Mouse (Mus musculus) layer of hippocampus, adult 2 months (tissue): ENCODE measurements at regions not wholly inside any gene's neighbourhood (a gene's known extent, or its start where the extent isn't known, plus 50 kb on each side); places are given as distances from the start of the nearest gene placed in this dataset.

ENCODE experiments used
- DNase-seq, 2 experiments: peaks; one replicate each; pipeline ENCODE4 v3.0.0; 2022; ENCODE audit warnings: low spot score in 2 of 2
- H3K27ac ChIP-seq: fragments of 200-600 bp; 2 replicates; pipeline ENCODE4 v1.8.1; 2022
- H3K4me3 ChIP-seq: fragments of 200-600 bp; 2 replicates; pipeline ENCODE4 v1.8.1; 2022; ENCODE audit warnings: mild to moderate bottlenecking
- CTCF ChIP-seq: fragments of 200-600 bp; conservative IDR thresholded peaks from 2 replicates; pipeline ENCODE4 v1.8.1; 2022; ENCODE audit warnings: antibody characterized with exemption, mild to moderate bottlenecking, moderate library complexity

GRCm38 (mm10) chr12:28380203-28380602 lies 172.0 kb downstream of the Dcdc2c start:
- no peak for DNase-seq
- H3K4me3 ChIP-seq = no peak overlapping the region
- no peak for TF ChIP-seq CTCF
- no peak overlapping the region for H3K27ac ChIP-seq

- H3K4me3 ChIP-seq = no peak overlapping the region
- no peak for TF ChIP-seq CTCF
- no peak for DNase-seq
- H3K27ac ChIP-seq = no peak overlapping the region
Measured at GRCm38 (mm10) chr12:28377968-28378367, 174.2 kb downstream of the Dcdc2c start.

GRCm38 (mm10) chr12:28377373-28377772 lies 174.8 kb downstream of the Dcdc2c start:
- no peak overlapping the region for H3K27ac ChIP-seq
- no peak for TF ChIP-seq CTCF
- DNase-seq = no peak
- H3K4me3 ChIP-seq = no peak overlapping the region

GRCm38 (mm10) chr12:28376770-28377169 lies 175.4 kb downstream of the Dcdc2c start:
- TF ChIP-seq CTCF = no peak
- no peak for DNase-seq
- Histone ChIP-seq H3K27ac (no peak overlapping the region), H3K4me3 (no peak overlapping the region)

- no peak overlapping the region for H3K4me3 ChIP-seq
- no peak for DNase-seq
- TF ChIP-seq CTCF = no peak
Measured at GRCm38 (mm10) chr12:28365304-28365703, 186.9 kb downstream of the Dcdc2c start.

GRCm38 (mm10) chr12:28358737-28359333 lies 193.4 kb downstream of the Dcdc2c start:
- TF ChIP-seq CTCF = no peak
- no peak overlapping the region for H3K27ac ChIP-seq
- H3K4me3 ChIP-seq = no peak overlapping the region
- DNase-seq = no peak

More at GRCm38 (mm10) chr12:28365304-28365703, 186.9 kb downstream of the Dcdc2c start:
- no peak overlapping the region for H3K27ac ChIP-seq

- TF ChIP-seq CTCF = no peak
- DNase-seq = no peak
- no peak overlapping the region for H3K27ac ChIP-seq
Measured at GRCm38 (mm10) chr12:28357764-28358163, 194.4 kb downstream of the Dcdc2c start.

GRCm38 (mm10) chr12:28353140-28353539 lies 199.1 kb downstream of the Dcdc2c start:
- no peak for TF ChIP-seq CTCF
- Histone ChIP-seq H3K4me3 (no peak overlapping the region), H3K27ac (no peak overlapping the region)
- DNase-seq = no peak

More at GRCm38 (mm10) chr12:28357764-28358163, 194.4 kb downstream of the Dcdc2c start:
- no peak overlapping the region for H3K4me3 ChIP-seq

GRCm38 (mm10) chr12:28352571-28352970 lies 199.6 kb downstream of the Dcdc2c start:
- TF ChIP-seq CTCF = no peak
- no peak for DNase-seq
- no peak overlapping the region for H3K4me3 ChIP-seq
- no peak overlapping the region for H3K27ac ChIP-seq

- TF ChIP-seq CTCF = no peak
- Histone ChIP-seq H3K4me3 (no peak overlapping the region), H3K27ac (no peak overlapping the region)
- DNase-seq = no peak
Measured at GRCm38 (mm10) chr12:28342735-28343134, 209.5 kb downstream of the Dcdc2c start.

GRCm38 (mm10) chr12:28332591-28332990 lies 219.6 kb downstream of the Dcdc2c start:
- Histone ChIP-seq H3K4me3 (no peak overlapping the region), H3K27ac (no peak overlapping the region)
- no peak for DNase-seq
- no peak for TF ChIP-seq CTCF

GRCm38 (mm10) chr12:28331843-28332242 lies 220.4 kb downstream of the Dcdc2c start:
- TF ChIP-seq CTCF = no peak
- no peak for DNase-seq
- no peak overlapping the region for H3K27ac ChIP-seq
- H3K4me3 ChIP-seq = no peak overlapping the region

GRCm38 (mm10) chr12:28323659-28324058 lies 228.5 kb downstream of the Dcdc2c start:
- Histone ChIP-seq H3K4me3 (no peak overlapping the region), H3K27ac (no peak overlapping the region)
- no peak for TF ChIP-seq CTCF
- DNase-seq = no peak

- peak in 1 of 2 experiments; percentile 48 for DNase-seq
- no peak for TF ChIP-seq CTCF
- Histone ChIP-seq H3K4me3 (no peak overlapping the region), H3K27ac (no peak overlapping the region)
Measured at GRCm38 (mm10) chr12:28309226-28309625, 243.0 kb downstream of the Dcdc2c start.

GRCm38 (mm10) chr12:28302038-28302581 lies 250.1 kb downstream of the Dcdc2c start:
- DNase-seq = no peak
- no peak for TF ChIP-seq CTCF
- Histone ChIP-seq H3K27ac (no peak overlapping the region), H3K4me3 (no peak overlapping the region)
